Mouse (Mus musculus): ENCODE results near the gene Nrk.

GRCm38 (mm10) chrX:138914041-138914776, at the start of gene Nrk:
- no peak for TF ChIP-seq CTCF (IDR thresholded peaks at IDR 0.05; ENCODE audit: low read depth, low read length)
- no peak for TF ChIP-seq POLR2A (IDR thresholded peaks at IDR 0.05; ENCODE audit: borderline replicate concordance, low read depth, low read length)

Data from bone marrow macrophage, adult 2 months (primary cell).